ENCODE assay signal across 8 mouse cellular contexts in the genomic region with DNA sequence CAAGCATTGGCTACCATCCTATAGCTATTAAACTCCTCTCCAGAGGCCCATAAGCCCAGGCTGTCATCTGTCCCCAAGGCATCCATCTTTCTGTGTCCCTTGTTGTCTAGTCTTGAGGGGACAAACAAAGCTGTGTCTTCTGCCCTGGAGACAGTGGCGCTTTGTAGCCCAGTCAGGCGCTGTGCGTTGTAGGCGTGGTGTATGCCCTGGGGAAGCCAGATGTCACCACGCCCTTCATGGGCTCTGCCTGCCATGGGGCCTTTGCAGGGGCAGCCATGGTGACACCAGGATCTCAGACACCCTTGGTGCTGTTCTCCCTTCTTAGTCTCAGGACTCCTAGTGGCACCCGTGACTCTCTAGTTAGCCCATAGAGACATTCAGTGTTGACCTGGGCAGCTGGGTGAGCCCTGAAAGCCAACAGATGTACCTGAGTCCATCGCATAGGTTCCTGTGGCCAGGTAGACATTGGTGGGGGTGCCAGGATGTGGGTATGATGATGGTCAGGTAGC. TPM values are rescaled to one million over a fixed set of nuclear protein-coding genes. Genes with fewer than 3 reads are reported as not detected.
DNase-seq lines count a peak whose midpoint lies in the region; ATAC-seq and TF ChIP-seq lines count a peak whose summit lies in the region.

No protein-coding gene starts in this region.

- no peaks in the 10 kb centered on the region; the same call in 1 of the 2 replicates for H3K4me1 ChIP-seq in cortical plate, adult 2 months (ENCODE audit: control insufficient read depth, insufficient read depth, low read length)
- H3K4me1 ChIP-seq in hindbrain, embryonic 16.5 days (ENCODE audit: control insufficient read depth, insufficient read depth, low read depth, low read length), result peaks cover 17% of the 10 kb centered on the region
- H3K4me1 ChIP-seq in midbrain, embryonic 16.5 days (ENCODE audit: control insufficient read depth, insufficient read depth, low read length), result peaks cover 18% of the 10 kb centered on the region

- no peak for TF ChIP-seq POLR2A in cortical plate, adult 2 months (IDR thresholded peaks at IDR 0.05; ENCODE audit: extremely low read depth, insufficient read depth, low read length)

- H3K9me3 ChIP-seq in hindbrain, embryonic 16.5 days (ENCODE audit: control insufficient read depth, low read length), result no peaks in the 10 kb centered on the region
- no peaks in the 10 kb centered on the region for H3K9me3 ChIP-seq in midbrain, embryonic 16.5 days (replicated peaks; ENCODE audit: control insufficient read depth, low read length, poor library complexity, severe bottlenecking)

- H3K27ac ChIP-seq in left cerebral cortex, adult 2 months, result peak overlapping the region; percentile 97
- H3K27ac ChIP-seq in cortical plate, adult 2 months (ENCODE audit: insufficient read depth, low read length), result peak overlapping the region; percentile 56
- H3K27ac ChIP-seq in hindbrain, embryonic 16.5 days (ENCODE audit: low read depth, low read length), result no peak overlapping the region; the same call in 1 of the 2 replicates
- no peak overlapping the region for H3K27ac ChIP-seq in midbrain, embryonic 16.5 days (ENCODE audit: low read length)

- intact Hi-C loops in left cerebral cortex, adult 2 months (cut with DNase I), result no loop called here

- no peak for DNase-seq in left cerebral cortex, adult 2 months (ENCODE audit: extremely low spot score in 1 of 2, low spot score in 2 of 2)
- no peak for DNase-seq in left cerebral cortex, adult 8-10 months (ENCODE audit: low spot score in 2 of 2)
- DNase-seq in lung, postnatal 25 days (ENCODE audit: low spot score), result no peak
- DNase-seq in cerebellum, adult 11 months, result no peak

- no peak overlapping the region for H3K9ac ChIP-seq in hindbrain, embryonic 16.5 days (ENCODE audit: low read depth, low read length)
- H3K9ac ChIP-seq in midbrain, embryonic 16.5 days (ENCODE audit: low read depth, low read length), result peak overlapping the region; percentile 80

- WGBS in hindbrain, embryonic 16.5 days, result 82% methylated on average over 7 of the region's 7 CpGs
- WGBS in midbrain, embryonic 16.5 days, result 93% methylated on average over 7 of the region's 7 CpGs

- no peak for ATAC-seq in hindbrain, embryonic 16.5 days
- no peak for ATAC-seq in midbrain, embryonic 16.5 days
- ATAC-seq in monocyte, adult 5-6 weeks (replicated peaks; ENCODE audit: insufficient number of reproducible peaks, low FRiP score, low TSS enrichment, poor library complexity, severe bottlenecking), result no peak

- peak overlapping the region; percentile 96 for H3K4me2 ChIP-seq in hindbrain, embryonic 16.5 days (ENCODE audit: low read length)
- peak overlapping the region; percentile 77 for H3K4me2 ChIP-seq in midbrain, embryonic 16.5 days (ENCODE audit: low read length)

- H3K36me3 ChIP-seq in hindbrain, embryonic 16.5 days (ENCODE audit: control insufficient read depth, insufficient read depth, low read length), result peaks cover 19% of the 10 kb centered on the region
- peaks cover 29% of the 10 kb centered on the region for H3K36me3 ChIP-seq in midbrain, embryonic 16.5 days (ENCODE audit: control insufficient read depth, insufficient read depth, low read length)

- no peak for TF ChIP-seq CTCF in left cerebral cortex, adult 2 months (IDR thresholded peaks at IDR 0.05)
- TF ChIP-seq CTCF in cortical plate, adult 2 months (IDR thresholded peaks at IDR 0.05; ENCODE audit: extremely low read depth, insufficient read depth, low read length), result no peak

- H3K27me3 ChIP-seq in hindbrain, embryonic 16.5 days (replicated peaks; ENCODE audit: control insufficient read depth, insufficient read depth, low read length), result no peaks in the 10 kb centered on the region
- no peaks in the 10 kb centered on the region for H3K27me3 ChIP-seq in midbrain, embryonic 16.5 days (ENCODE audit: control insufficient read depth, insufficient read depth, low read depth, low read length)

- H3K4me3 ChIP-seq in left cerebral cortex, adult 2 months, result peak overlapping the region; percentile 95
- peak overlapping the region; percentile 58; the same call in 1 of the 2 replicates for H3K4me3 ChIP-seq in cortical plate, adult 2 months (ENCODE audit: insufficient read depth, low read length)
- H3K4me3 ChIP-seq in hindbrain, embryonic 16.5 days (ENCODE audit: low read length), result peak overlapping the region; percentile 73
- peak overlapping the region; percentile 73; the same call in 1 of the 2 replicates for H3K4me3 ChIP-seq in midbrain, embryonic 16.5 days (ENCODE audit: low read depth, low read length)

RNA-seq across cellular contexts. Expression of a gene that starts 1.4 kb away (rescaled TPM):
- total RNA-seq in left cerebral cortex, adult 2 months (2021), result 1 to 10 TPM; 1.3 to 5.6 TPM
- 1 to 10 TPM in 3 of 4 experiments, not detected in 1; 1.3 to 4.1 (median 3.4) TPM for total RNA-seq in left cerebral cortex, adult 8-10 months (2022)
- polyA plus RNA-seq in cortical plate, adult 2 months (2012; rRNA removed), result 4.0 and 4.3 TPM in 2 replicates
- polyA plus RNA-seq in hindbrain, embryonic 16.5 days (2015; fragmentation: Nextera tagmentation; extraction: Ambion mirVana), result 5.2 and 6.4 TPM in 2 replicates
- 4.5 and 6.2 TPM in 2 replicates for polyA plus RNA-seq in midbrain, embryonic 16.5 days (2015; fragmentation: Nextera tagmentation; extraction: Ambion mirVana)
- 1.8 TPM in 1 of 3 replicates, not detected in the others for total RNA-seq in monocyte, adult 5-6 weeks (2017)

RNA-seq across cellular contexts. Expression of a gene that starts 1.4 kb away (rescaled TPM):
- total RNA-seq in left cerebral cortex, adult 2 months (2021), result 10 to 100 TPM; 41.5 to 44.8 TPM
- total RNA-seq in left cerebral cortex, adult 8-10 months (2022), result 10 to 100 TPM; 38.8 to 46.5 (median 43.1) TPM
- polyA plus RNA-seq in cortical plate, adult 2 months (2012; rRNA removed), result 63.2 and 63.9 TPM in 2 replicates
- 73.6 and 80.8 TPM in 2 replicates for polyA plus RNA-seq in hindbrain, embryonic 16.5 days (2015; fragmentation: Nextera tagmentation; extraction: Ambion mirVana)
- polyA plus RNA-seq in midbrain, embryonic 16.5 days (2015; fragmentation: Nextera tagmentation; extraction: Ambion mirVana), result 61.2 and 64.3 TPM in 2 replicates
- 6.0 to 11.2 TPM (median 7.9 TPM) in 3 replicates for total RNA-seq in monocyte, adult 5-6 weeks (2017)

RNA-seq across cellular contexts. Expression of a gene that starts 1.8 kb away (rescaled TPM):
- total RNA-seq in left cerebral cortex, adult 2 months (2021), result 1 to 10 TPM; 2.7 to 4.2 TPM
- 1 to 10 TPM; 1.8 to 4.2 (median 3.3) TPM for total RNA-seq in left cerebral cortex, adult 8-10 months (2022)
- 2.5 and 2.8 TPM in 2 replicates for polyA plus RNA-seq in cortical plate, adult 2 months (2012; rRNA removed)
- polyA plus RNA-seq in hindbrain, embryonic 16.5 days (2015; fragmentation: Nextera tagmentation; extraction: Ambion mirVana), result 2.3 and 3.1 TPM in 2 replicates
- 3.0 and 4.0 TPM in 2 replicates for polyA plus RNA-seq in midbrain, embryonic 16.5 days (2015; fragmentation: Nextera tagmentation; extraction: Ambion mirVana)
- 0.78 to 1.0 TPM in 2 of 3 replicates, not detected in the other for total RNA-seq in monocyte, adult 5-6 weeks (2017)

RNA-seq across cellular contexts. Expression of a gene that starts 13.9 kb away (rescaled TPM):
- total RNA-seq in left cerebral cortex, adult 2 months (2021), result 100 to 1,000 TPM; 185 to 191 TPM
- total RNA-seq in left cerebral cortex, adult 8-10 months (2022), result 100 to 1,000 TPM; 157 to 168 (median 166) TPM
- 329 and 330 TPM in 2 replicates for polyA plus RNA-seq in cortical plate, adult 2 months (2012; rRNA removed)
- polyA plus RNA-seq in hindbrain, embryonic 16.5 days (2015; fragmentation: Nextera tagmentation; extraction: Ambion mirVana), result 127 and 130 TPM in 2 replicates
- 97.0 and 108 TPM in 2 replicates for polyA plus RNA-seq in midbrain, embryonic 16.5 days (2015; fragmentation: Nextera tagmentation; extraction: Ambion mirVana)
- total RNA-seq in monocyte, adult 5-6 weeks (2017), result 15.2 to 20.8 TPM (median 17.0 TPM) in 3 replicates

RNA-seq across cellular contexts. Expression of a gene that starts 18.6 kb away (rescaled TPM):
- total RNA-seq in left cerebral cortex, adult 2 months (2021), result 100 to 1,000 TPM; 244 to 251 TPM
- 100 to 1,000 TPM; 214 to 250 (median 240) TPM for total RNA-seq in left cerebral cortex, adult 8-10 months (2022)
- polyA plus RNA-seq in cortical plate, adult 2 months (2012; rRNA removed), result 294 and 314 TPM in 2 replicates
- polyA plus RNA-seq in hindbrain, embryonic 16.5 days (2015; fragmentation: Nextera tagmentation; extraction: Ambion mirVana), result 24.9 and 77.7 TPM in 2 replicates
- polyA plus RNA-seq in midbrain, embryonic 16.5 days (2015; fragmentation: Nextera tagmentation; extraction: Ambion mirVana), result 79.9 and 96.8 TPM in 2 replicates
- 174 to 193 TPM (median 192 TPM) in 3 replicates for total RNA-seq in monocyte, adult 5-6 weeks (2017)

Comparison
In these comparisons a context has a peak if more than half of its experiments do, and no peak if none do; other contexts are left out.
1. H3K27ac ChIP-seq: peak in left cerebral cortex, adult 2 months (single experiment) and cortical plate, adult 2 months (single experiment); none in hindbrain, embryonic 16.5 days (single experiment) and midbrain, embryonic 16.5 days (single experiment).
2. Peak in every context shown above with its lines, with median percentiles within 50 percentile points of each other: H3K4me3 ChIP-seq.